Mouse (Mus musculus) thymus, adult 2 months (tissue): ENCODE results near the gene Slc22a20.

Experiments
- CTCF ChIP-seq: fragments of 200-500 bp; IDR thresholded peaks from 2 replicates; pipeline ENCODE4 v1.5.1; 2012; ENCODE audit warnings: mild to moderate bottlenecking, control low read depth, low read length, moderate library complexity, borderline replicate concordance; ENCODE audit not compliant: control insufficient read depth, poor library complexity, insufficient read depth; ENCODE audit errors: extremely low read depth
- POLR2A ChIP-seq: fragments of 200-500 bp; IDR thresholded peaks from 2 replicates; pipeline ENCODE4 v1.6.1; 2012; ENCODE audit warnings: mild to moderate bottlenecking, low read length, control low read depth, moderate library complexity; ENCODE audit not compliant: control insufficient read depth, poor library complexity, insufficient read depth; ENCODE audit errors: extremely low read depth

GRCm38 (mm10) chr19:5938516-5938915 lies 47.4 kb downstream of the Slc22a20 start:
- TF ChIP-seq CTCF (no peak), POLR2A (no peak)
